Mouse (Mus musculus) c-Kit-positive CD71-positive TER-119-positive erythroid progenitor cells, embryonic 14.5 days (primary cell): ENCODE measurements around the gene Bloc1s5.

Experiments
- DNase-seq: peaks from one replicate; pipeline ENCODE4 v3.0.0-alpha.2; 2013; ENCODE audit warnings: low spot score

Bloc1s5 gene

GRCm38 (mm10) chr13:38573281-38573680 is 61.6 kb downstream of the Bloc1s5 start:
- no peak for DNase-seq

DNA sequence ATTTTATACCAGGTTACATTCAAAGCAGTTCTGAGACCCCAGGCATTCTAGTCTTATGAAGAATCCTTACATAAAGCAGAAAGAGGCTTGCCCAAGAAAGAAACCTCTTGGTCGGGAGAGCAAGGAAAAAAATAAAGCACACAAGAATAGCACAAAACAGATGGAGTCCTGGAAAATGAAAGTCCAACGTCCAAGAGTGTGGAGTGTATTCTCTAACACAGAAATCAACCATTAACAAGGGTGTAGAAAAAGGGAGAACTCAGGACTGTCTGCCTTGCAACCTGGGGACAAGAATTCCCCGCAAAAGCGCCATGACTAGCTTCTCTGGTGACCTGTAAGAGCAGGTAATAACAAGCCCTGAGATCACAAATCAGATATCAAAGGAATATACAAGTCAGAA is 69.7 kb downstream of the Bloc1s5 start:
- DNase-seq, result no peak

DNA sequence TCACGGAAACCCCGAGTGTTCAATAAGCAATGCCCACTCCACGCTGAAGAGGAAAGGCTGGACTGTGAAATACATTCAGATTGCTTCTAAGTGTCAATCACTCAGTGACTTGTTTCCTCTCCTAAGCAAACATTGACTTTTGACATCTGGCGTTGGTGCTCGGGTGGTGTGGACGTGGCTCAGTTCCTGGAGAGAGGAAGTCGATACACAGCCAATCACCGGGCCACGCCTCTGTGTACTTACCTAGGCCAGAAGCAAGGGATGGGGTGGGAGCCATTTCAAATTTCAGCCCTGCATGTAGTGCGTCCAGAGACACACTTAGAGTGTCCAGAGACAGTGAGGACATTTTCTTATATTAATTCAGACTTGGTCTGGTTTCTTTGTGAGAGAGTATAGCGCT is 80.3 kb downstream of the Bloc1s5 start:
- no peak for DNase-seq

GRCm38 (mm10) chr13:38554210-38554609 is 80.7 kb downstream of the Bloc1s5 start:
- DNase-seq, result no peak

GRCm38 (mm10) chr13:38548681-38549080 is 86.2 kb downstream of the Bloc1s5 start:
- DNase-seq, result no peak

DNA sequence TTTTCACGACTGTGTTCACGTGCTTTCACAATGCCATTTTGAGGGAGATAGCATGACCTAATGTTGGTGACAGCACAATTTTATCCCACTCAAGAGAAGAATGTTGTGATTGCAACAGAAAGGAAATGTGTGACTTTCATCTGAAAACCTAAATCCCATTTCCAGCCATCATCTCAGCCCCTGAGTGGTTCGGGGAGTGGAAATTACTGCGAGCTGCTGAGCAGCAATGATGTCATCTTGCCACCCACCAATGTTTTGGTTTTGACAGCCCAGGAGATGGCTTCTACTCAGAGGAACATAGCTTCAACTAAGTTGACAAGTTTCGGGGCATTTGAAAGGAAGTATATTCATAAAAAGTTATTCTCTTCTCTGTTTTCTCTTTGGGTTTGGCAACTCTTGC is 87.2 kb downstream of the Bloc1s5 start:
- DNase-seq, result no peak

DNA sequence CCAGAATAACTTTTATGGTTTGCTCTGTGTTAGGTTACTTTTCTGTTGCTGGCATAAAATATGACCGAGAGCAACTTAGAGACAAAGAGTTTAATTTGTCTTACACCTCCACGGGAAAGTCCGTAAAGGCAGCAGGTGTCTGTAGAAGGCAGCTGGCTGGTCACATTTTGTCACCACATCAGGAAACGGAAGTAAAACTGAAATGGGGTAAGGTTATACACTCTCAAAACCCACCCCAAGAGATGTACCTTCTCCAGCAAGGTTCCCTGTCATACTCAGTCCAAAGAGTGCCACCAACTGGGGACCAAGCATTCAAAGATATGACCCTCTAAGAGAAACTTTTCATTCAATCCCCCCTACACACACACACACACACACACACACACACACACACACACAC is 88.2 kb downstream of the Bloc1s5 start:
- no peak for DNase-seq

GRCm38 (mm10) chr13:38545460-38545859 is 89.4 kb downstream of the Bloc1s5 start:
- no peak for DNase-seq

DNA sequence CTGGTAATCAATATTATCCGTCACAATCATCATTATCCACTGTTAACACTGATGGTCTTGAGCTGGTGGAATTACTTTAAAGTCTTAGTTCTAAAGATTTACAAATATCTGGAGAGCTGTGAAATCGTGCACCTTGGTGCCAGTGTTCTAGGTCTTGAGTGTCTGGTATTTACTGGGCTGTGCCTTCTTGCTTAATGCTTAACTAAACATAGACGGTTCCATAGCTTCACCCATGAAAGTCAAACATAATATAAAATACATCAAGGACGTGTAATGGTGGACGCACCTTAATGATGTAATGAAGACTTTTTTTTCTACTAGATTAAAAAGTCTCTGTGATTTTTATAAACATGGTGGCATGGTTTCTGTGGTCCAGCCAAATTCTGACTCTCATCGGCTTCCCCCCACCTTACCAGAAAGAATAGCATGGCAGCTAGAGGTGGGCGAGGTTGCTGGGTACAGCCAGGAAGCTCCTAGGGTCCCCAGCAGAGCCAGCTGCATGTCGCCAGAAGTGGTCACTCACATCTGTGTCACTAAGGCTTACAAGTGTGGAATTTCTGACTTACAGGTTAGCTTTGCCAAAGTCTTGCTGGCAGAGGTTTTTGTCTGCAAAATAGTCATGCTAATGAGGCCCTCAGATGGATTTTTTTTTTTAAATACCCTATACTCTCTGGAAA is 90.0 kb downstream of the Bloc1s5 start:
- no peak for DNase-seq

DNA sequence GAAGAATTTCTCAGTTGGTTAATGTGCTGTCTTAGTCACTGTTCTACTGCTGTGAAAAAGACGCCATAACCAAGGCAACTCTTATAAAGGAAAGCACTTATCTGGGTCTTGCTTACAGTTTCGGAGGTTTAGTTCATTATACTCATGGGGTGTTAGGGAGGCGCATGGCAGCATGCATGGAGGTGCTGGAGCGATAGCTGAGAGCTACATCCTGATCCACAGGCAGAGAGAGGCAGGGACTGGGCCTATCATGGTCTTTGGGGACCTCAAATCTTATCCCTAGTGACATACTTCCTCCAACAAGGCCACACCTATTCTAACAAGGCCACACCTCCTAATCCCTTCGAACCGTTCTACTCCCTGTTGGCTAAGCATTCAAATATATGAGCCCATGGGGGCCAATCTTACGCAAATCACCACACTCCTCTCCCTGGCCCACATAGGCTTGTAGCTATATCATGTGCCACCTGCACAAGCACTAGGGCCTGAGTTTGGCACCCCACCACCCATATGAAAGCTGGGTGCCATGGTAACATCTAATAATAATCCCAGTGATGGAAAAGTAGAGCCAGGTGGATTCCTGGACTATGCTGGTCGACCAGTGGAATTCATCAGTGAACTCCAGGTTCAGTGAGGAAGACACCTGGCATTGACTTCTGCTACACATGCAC is 91.3 kb downstream of the Bloc1s5 start:
- no peak for DNase-seq
